Mouse (Mus musculus) adrenal gland, adult 8-10 months (tissue): ENCODE measurements around the gene Amigo2. TPM values are rescaled to one million over a fixed set of nuclear protein-coding genes. Genes with fewer than 3 reads are reported as not detected.
"Not testable (repeated sequence)": the region's sequence is repeated elsewhere in the genome, so short reads cannot be mapped to it uniquely, and the experiment has no call there.

Experiments
- DNase-seq: peaks from one replicate; pipeline ENCODE4 v3.0.0; 2022
- total RNA-seq, 4 experiments: library from RNA; stranded (reverse); gene quantifications; 2 replicates each; pipeline ENCODE4 v1.2.4; 2022

The Amigo2 gene
- total RNA-seq, 4 experiments from 2014 or later, result 7.2 to 8.3 (median 7.3) TPM

- no peak for DNase-seq
Measured at GRCm38 (mm10) chr15:97216843-97217242, 30.2 kb downstream of the Amigo2 start.

GRCm38 (mm10) chr15:97212501-97213477, 34.3 kb downstream of the Amigo2 start:
- DNase-seq, result no peak

- DNase-seq, result not testable (repeated sequence)
Measured at GRCm38 (mm10) chr15:97209754-97210153, 37.3 kb downstream of the Amigo2 start.

- DNase-seq, result no peak
Measured at GRCm38 (mm10) chr15:97206506-97206905, 40.6 kb downstream of the Amigo2 start.

- no peak for DNase-seq
Measured at GRCm38 (mm10) chr15:97205776-97206175, 41.3 kb downstream of the Amigo2 start.

GRCm38 (mm10) chr15:97204889-97205288, 42.2 kb downstream of the Amigo2 start:
- no peak for DNase-seq

GRCm38 (mm10) chr15:97196644-97197043, 50.4 kb downstream of the Amigo2 start:
- DNase-seq, result no peak

GRCm38 (mm10) chr15:97195628-97196027, 51.5 kb downstream of the Amigo2 start:
- DNase-seq, result no peak

Other genes starting within 250 kb of the Amigo2 start
- gene Slc38a4, start 191.3 kb downstream of the Amigo2 start, total RNA-seq, result 1 to 10 TPM; 4.0 to 6.1 (median 4.8) TPM
- gene Pced1b, start 180 bp downstream of the Amigo2 start, total RNA-seq, result 10 to 100 TPM; 23.1 to 47.0 (median 29.6) TPM